Mouse (Mus musculus): ENCODE measurements around the gene Dhdh.
"Not testable (repeated sequence)": the region's sequence is repeated elsewhere in the genome, so short reads cannot be mapped to it uniquely, and the experiment has no call there.

The Dhdh gene

GRCm38 (mm10) chr7:45488293-45489204, at the start of gene Dhdh:
TSS of gene Dhdh (minus strand) at chr7:45488805.
- peak; percentile 52 for DNase-seq (ENCODE audit: low spot score)

GRCm38 (mm10) chr7:45537602-45538001, 49.0 kb upstream of the Dhdh start:
- DNase-seq (ENCODE audit: low spot score) = no peak

- no peak for DNase-seq (ENCODE audit: low spot score)
Observed at GRCm38 (mm10) chr7:45535676-45536075, 47.1 kb upstream of the Dhdh start.

GRCm38 (mm10) chr7:45530643-45531042, 42.0 kb upstream of the Dhdh start:
- DNase-seq (ENCODE audit: low spot score) = no peak

GRCm38 (mm10) chr7:45529461-45529860, 40.9 kb upstream of the Dhdh start:
- DNase-seq (ENCODE audit: low spot score) = no peak

GRCm38 (mm10) chr7:45527169-45527568, 38.6 kb upstream of the Dhdh start:
- not testable (repeated sequence) for DNase-seq (ENCODE audit: low spot score)

- DNase-seq (ENCODE audit: low spot score) = no peak
Observed at GRCm38 (mm10) chr7:45526474-45527120, 38.0 kb upstream of the Dhdh start.

GRCm38 (mm10) chr7:45525809-45526473, 37.3 kb upstream of the Dhdh start, which contains the start of the genes Ppp1r15a and Plekha4:
TSS of gene Ppp1r15a (minus strand) at chr7:45526268.
TSS of gene Plekha4 (plus strand) at chr7:45526330.
- DNase-seq (ENCODE audit: low spot score) = peak; percentile 98

GRCm38 (mm10) chr7:45524841-45525621, 36.4 kb upstream of the Dhdh start:
- no peak for DNase-seq (ENCODE audit: low spot score)

- DNase-seq (ENCODE audit: low spot score) = no peak
Observed at GRCm38 (mm10) chr7:45523678-45524170, 35.1 kb upstream of the Dhdh start.

GRCm38 (mm10) chr7:45522957-45523676, 34.5 kb upstream of the Dhdh start:
- no peak for DNase-seq (ENCODE audit: low spot score)

GRCm38 (mm10) chr7:45522194-45522752, 33.7 kb upstream of the Dhdh start:
- no peak for DNase-seq (ENCODE audit: low spot score)

- peak; percentile 74 for DNase-seq (ENCODE audit: low spot score)
Observed at GRCm38 (mm10) chr7:45521728-45522184, 33.2 kb upstream of the Dhdh start.

- DNase-seq (ENCODE audit: low spot score) = no peak
Observed at GRCm38 (mm10) chr7:45520605-45521004, 32.0 kb upstream of the Dhdh start.

GRCm38 (mm10) chr7:45519345-45520120, 30.9 kb upstream of the Dhdh start:
- DNase-seq (ENCODE audit: low spot score) = no peak

GRCm38 (mm10) chr7:45518618-45519017, 30.0 kb upstream of the Dhdh start:
- DNase-seq (ENCODE audit: low spot score) = no peak

GRCm38 (mm10) chr7:45516846-45517245, 28.2 kb upstream of the Dhdh start:
- DNase-seq (ENCODE audit: low spot score) = not testable (repeated sequence)

GRCm38 (mm10) chr7:45515436-45515835, 26.8 kb upstream of the Dhdh start:
- DNase-seq (ENCODE audit: low spot score) = no peak

- no peak for DNase-seq (ENCODE audit: low spot score)
Observed at GRCm38 (mm10) chr7:45514411-45514810, 25.8 kb upstream of the Dhdh start.

Measured in urinary bladder, postnatal 25 days (tissue).